Mouse (Mus musculus) monocyte, adult 5-6 weeks (primary cell): ENCODE data around the gene Slc13a5. TPM values are rescaled to one million over a fixed set of nuclear protein-coding genes. Genes with fewer than 3 reads are reported as not detected.

Experiments
- ATAC-seq: fragments of 153-309, 156-312 bp; replicated peaks from 2 replicates; pipeline ENCODE4 v1.8.0; 2017; ENCODE audit warnings: mild to moderate bottlenecking; ENCODE audit not compliant: low TSS enrichment, insufficient number of reproducible peaks, severe bottlenecking, poor library complexity, low FRiP score
- total RNA-seq: library from RNA; stranded (forward); fragments of 200-1000, 200-491, 200-594 nt; gene quantifications from 3 replicates; pipeline ENCODE4 v1.2.3, GENCODE M21; 2017

The Slc13a5 gene
- total RNA-seq, 1 experiment from 2014 or later: not detected

DNA sequence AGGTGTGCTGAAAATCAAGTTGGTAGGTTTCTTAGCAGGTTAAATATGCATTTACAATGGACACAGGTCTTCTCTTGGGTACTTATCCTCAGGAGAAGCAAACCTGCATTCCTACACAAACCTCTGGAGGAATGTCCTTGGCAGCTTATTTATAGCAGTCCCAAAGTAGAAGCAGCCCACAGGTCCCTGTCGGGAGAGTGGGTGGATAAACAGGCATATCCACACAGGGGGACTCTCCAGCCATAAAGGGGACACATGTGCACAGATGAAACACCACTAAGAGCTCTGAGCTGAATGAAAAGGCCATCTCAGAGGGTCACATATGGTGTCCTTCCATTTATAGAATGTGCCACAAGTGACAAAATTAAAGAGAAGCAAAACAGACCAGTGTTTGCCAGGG, 4.7 kb upstream of the Slc13a5 start:
- ATAC-seq: no peak

DNA sequence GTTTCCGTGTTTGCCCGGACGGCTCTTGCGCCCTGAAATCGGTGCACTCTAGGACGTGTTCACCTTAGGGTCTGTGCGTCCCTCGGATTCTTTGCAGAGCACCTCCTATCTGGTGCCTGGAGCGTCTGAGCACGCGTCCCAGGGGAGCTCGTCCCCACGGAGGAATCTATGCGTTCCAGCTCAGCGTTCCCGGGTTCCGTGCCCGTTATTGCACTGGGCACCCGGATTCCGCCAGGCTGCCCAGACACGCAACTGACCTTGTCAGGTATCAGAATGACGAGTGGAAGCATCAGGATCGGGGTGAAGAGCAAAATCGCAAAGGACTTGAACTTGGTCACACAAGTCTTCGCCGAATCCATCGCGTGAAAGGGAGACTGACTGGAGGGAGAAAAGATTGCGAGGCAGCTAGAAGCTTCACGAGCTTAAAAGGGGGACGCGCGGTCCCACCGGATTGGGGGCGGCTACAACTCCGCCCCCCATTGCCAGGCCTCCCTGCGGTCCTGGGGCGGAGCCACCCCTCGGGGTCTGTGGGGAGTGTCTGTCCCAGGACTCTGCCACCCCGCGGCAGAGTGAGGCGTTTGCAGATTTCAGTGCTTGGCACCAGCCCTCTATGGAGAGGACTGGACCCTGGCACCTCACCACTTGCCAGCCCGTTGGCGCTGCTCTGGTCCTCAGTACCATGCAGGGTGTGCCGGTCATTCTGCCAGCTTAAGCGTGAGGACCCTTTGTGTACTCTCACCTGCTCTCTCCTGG, 639 bp downstream of the Slc13a5 start:
- ATAC-seq: no peak

DNA sequence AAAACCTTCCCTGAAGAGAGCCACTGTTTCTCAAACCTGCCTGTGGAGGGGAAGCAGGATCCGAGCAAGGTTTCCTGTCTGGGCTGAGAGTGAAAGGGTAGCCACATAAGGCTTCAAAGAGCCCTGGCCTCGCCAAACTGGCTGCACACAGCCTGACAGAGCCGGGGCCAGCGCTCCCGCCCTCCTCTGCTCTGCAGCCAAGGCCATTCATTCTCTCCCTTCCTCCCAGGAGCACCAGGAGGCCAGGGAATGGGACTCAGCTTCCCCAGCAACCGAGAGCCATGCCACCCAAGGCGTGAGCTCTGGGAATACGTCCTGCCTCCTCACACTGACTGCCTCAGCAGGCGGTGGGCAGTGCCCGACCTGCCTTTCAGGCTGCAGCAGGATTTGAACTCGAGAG, 1.5 kb downstream of the Slc13a5 start:
- ATAC-seq: no peak

DNA sequence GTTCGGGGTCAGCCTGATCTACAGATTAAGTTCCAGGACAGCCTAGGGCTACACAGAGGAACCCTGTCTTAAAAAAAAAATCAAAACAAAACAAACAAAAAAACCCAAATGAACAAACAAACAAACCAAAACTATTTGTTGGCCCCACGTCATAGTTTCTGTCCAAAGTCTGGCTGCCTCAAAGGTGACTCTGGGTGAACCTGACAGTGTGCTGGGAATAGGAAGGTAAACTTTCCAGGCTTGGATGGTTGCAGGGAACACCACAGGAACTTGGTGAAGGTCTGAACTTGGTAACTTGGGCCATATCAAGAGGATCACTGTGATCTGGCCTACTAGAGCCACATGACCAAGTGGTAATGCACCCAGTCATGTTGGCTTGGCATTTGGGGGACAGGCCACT, 10.6 kb downstream of the Slc13a5 start:
- no peak for ATAC-seq

DNA sequence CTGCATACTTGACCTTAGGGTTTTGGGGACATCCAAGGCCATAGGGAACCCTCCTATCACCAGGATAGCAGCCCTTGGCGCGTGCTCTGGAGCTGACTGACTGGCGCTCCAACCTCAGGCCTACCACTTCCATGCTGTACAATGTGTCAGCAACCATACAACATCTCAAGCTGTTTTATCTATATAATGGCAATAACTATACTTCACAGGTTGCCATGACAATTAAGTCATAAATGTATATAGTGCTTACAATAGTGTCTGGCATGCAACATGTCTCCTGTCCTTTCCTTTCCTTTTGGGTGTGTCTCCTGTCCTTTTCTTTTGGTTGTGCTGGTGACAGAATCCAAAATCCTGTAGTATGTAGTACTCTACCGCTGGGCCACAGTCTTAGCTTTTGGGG, 11.4 kb downstream of the Slc13a5 start:
- no peak for ATAC-seq

DNA sequence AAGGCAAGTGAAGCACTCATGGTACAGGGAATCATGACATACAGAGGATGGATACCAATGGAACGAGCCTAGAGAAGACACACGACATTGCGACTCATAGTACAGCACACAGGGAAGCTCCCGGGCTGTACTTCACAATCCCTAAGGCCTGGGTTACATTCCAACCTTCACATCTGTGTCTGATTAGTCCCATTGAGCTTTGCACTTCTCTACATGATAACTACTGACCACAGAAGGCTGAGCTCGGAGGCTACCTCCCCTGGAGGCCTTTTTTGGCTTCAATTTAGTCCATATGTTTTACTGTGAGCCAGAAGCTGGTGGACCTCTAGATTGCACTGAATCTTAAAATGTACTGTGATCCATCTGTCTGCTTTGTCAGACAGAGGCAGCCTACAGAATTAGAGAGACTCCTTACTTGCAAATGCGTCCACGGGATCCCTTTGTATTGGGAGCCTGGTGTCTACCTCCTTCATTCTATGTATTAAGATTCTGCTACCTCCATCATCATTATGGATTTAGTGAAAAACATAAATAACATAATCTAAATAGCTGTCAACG, 21.7 kb downstream of the Slc13a5 start:
- no peak for ATAC-seq

DNA sequence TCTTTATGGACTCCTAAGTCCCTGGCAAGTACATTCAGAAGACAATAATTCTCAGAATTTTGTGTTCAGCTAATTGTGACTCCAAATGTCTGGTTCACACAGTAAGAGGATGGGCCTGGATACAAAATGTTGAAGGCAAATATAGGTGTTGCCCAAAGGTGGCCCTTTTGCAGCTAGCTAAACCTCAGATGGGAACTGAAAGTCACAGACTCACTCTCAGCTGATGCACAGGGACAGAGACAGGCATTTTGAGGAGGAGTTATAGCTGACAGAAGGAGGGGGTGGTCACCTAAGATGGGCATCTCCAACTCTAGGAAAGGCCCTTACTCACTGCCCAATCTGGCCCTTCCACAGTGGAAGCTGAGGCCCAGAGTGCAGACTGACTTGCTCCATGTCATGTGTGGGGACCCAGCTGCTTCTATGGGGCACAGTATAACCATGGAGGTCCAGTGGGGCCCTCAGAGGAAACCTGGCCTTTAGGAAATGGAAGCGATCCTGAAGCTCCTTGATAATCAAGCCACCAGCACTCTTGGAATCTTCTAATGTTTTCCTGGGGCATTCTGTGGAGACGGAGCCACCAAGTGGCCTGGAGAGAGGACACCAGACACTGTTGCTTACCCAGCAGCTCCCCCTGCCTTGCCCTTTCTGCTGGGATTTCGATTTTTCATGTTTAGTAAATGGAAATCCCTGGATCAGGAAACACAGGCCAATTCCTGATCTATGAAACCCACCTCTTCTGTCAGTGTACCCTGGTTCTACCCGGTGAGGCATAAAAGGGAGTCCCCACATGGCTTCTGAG, 26.8 kb downstream of the Slc13a5 start:
- no peak for ATAC-seq

DNA sequence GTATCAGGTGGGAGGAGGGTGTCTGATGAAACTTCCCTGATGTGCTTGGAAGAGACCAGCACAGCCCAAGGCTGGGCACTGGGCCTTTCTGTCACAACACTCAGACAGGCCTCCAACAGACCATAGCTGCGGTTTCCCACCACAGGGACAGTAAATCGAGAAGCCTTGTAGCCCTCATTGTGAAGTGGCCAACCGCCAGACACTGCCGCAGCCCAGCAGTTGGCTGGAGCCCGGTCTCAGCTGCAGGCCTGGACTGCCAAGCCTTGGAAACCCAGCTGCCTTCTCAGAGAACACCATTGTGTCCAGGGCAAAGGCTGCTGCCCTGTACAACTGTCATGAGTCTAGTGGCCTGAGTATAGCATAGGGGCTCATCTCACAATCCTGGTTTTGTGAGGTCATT, 33.0 kb downstream of the Slc13a5 start:
- no peak for ATAC-seq

DNA sequence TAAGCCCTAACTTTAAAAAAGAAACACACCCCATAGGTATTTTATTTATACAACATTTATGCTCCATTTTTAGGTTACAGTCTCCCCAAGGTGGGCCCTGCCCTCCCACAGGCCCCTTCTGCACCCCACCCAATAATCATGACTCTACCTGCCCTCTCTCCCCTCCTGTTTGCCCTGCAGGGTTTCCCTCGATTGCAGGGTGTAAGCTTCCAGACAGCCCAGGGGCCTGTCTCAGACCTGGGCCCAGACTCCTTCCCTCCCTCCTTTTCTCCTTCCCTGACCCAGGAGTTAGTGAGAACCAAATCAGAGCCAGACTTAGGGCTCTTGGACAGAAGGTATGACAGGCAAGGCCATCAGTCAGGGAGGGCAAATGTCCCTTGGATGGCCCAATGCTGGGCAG, 34.0 kb downstream of the Slc13a5 start:
- no peak for ATAC-seq

DNA sequence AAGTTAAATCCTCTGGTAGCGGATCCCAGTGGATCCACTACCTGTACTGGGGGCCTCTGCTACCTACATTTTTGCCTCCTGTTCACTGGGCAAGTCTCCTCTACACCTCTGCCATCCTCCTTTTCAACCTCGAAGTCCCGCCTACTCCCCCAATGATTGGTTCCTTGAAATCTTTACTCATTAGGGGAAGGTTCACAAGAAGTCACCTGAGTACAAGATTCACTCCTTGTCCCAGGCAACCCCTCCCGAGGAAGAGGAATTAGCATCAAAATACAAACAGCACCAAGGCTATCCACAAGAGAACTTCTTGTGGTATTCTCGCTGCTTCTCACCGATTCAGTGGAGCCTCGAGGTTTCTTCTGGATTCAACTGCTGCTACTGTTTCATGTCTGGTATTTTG, 35.0 kb downstream of the Slc13a5 start:
- ATAC-seq: no peak

DNA sequence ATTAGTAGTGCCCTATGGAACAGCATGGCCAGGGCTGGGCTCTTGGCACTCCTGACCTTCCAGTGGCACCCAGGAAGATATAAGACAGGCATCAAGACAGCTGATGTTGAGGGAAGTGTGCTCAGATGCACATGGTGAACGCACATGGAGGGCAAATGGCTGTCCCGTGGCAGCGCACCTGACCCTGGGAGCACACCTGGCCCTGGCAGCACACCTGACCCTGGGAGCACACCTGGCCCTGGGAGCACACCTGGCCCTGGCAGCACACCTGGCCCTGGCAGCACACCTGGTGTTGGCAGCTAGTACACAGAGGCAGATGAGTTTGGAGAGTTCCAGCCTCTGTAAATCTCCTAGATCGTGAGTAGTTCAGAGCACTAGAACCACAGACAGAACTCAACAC, 38.5 kb downstream of the Slc13a5 start:
- no peak for ATAC-seq

DNA sequence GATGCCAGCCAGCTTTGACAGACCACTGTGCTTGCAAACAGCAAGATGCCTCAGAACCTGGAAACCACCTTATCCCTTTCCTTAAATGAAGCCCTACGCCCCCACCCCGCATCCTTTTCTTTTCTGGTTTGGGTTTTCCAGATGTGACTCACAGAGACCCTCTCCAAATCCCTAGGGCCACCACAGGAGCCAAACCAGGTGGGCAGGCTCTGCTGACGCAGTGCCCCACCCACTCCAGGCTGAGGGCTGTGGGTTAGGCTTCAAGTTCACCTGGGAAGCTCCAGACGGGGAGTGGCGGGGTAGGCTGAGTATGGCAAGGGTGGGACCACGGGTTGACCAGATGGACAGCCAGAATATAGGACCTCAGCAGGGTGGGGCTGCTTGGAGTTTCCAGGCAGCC, 40.1 kb downstream of the Slc13a5 start:
- no peak for ATAC-seq

DNA sequence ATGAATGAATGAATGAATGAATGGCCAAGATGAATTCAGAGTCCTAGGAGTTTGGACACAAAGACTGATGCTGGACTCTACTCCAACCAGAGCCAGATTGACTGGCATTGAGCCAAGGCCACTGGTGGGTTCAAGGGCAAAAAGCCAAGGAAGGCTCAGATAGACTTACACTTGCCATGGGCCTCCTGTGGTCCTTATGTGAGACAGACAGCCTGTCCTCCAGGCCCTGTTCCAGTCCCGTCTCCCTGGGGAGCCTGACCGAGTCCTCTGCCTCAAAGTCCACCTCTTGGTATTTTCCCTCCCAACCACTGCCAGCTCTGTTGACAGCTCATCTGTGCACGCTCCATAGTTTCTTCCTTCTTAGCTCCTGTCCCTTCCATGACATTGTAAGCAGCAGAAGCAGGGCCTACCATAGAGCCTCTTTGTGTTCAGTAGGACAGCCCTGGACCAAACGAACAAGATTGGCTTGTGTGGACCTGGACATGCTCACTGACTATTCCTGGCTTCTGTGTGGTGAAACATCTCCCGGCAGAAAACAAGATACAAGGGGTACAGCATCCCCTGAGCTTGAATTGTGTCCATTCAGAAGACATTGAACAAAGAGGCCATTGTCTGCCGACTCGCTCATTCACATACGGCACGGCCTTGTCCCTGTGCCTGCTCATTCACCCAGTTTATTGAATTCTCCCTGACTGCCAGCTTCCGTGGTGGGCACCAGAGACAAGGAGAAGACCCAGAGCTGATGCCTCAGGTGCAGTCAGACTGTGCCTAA, 40.8 kb downstream of the Slc13a5 start:
- ATAC-seq: no peak

DNA sequence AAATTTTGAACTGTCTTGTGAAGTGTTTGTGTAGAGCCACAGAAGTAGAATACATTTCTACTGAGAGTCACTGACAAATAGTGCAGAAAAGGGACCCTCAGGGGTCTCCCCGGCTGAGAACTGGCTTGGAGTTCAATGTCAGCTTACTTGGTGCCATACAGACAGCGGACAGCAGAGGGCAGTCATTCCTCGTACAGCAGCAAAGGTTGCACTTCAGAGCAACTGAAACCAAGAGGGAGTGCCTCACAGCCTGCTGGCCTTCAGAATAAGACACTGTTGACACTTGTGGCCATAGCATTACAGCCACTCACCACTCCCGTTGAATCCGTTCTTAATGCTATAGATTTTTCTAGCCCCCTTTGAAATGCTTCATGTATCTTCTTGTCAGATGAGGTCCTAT, 42.2 kb downstream of the Slc13a5 start:
- ATAC-seq: peak; percentile 73; the same call in 1 of the 2 replicates

DNA sequence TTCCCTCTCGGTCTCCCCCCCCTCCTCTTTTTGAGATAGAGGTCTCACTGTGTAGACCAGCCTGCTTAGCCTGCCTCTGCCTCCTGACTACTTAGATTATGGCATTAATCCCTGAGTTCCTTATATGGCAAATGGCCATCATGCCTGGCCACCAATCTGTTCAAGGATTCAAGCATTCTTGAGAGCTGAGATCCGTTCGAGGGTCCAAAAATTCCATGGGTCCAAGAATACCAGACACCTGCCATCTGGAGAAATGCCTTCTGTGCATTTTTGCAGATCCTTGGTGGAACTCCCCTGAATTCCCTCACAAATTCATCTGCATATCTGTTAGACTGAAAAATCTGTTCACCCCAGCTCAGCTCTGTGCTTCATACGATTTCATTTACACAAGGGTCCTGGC, 43.6 kb downstream of the Slc13a5 start:
- ATAC-seq: no peak

DNA sequence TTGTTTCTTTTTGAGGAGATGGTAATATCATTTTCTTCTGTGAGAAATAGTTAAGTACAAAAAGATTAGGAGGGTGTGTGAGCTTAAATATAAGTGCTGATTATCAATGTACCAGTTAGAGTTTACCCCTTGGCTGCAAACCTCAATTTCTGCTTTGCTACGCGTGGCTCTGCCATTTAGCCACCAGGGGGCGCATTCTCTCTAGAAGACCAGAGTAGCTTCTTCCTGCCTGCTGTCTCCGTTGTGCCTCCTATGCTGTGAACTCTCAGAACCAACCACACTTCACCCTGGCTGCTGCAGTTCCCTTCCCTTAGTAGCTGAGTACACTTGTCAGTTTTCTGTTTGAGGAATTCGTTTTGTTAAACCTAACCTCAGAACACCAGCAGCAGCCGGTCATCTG, 45.7 kb downstream of the Slc13a5 start:
- ATAC-seq: peak; percentile 77

DNA sequence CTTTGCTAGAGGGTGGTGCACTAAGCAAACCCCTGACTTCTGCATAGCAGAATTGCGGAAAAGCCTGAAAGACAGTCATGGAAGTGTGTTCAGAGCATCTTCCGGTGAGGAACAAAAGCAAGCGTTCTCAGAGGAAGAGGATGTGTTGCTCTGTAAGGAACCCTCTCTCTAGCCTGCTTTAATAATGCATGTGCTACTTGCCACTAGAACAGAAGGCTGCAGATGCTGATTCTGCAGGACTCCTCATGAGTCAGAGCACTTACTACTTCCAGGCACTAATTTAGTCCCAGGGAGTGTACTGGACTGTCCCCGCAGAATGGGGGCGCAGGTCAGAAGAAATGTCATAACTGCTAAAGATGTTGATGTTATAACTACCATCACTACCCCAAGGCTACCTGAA, 49.9 kb downstream of the Slc13a5 start:
- no peak for ATAC-seq

DNA sequence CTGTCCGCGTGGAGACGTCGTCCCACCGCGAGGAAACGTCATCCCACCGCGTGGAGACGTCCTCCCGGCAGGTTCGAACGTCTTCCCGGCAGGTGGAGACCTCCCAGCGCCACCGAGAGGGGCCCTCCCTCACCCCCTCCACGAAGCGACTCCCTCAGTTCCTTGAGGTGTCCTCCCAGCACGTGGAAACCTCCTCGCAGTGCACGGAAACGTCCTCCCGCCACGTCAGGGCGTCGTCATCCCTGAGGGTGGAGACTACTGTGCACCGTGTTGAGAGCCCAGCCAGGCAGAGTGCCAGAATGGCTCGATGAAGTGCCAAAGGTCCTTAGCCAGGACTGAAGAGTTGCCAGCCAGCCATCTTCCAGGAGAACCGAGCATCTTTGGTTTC, 51.6 kb downstream of the Slc13a5 start, which contains the start of gene Med31:
Med31 (minus strand) TSS at position 183 of the 388 bp plus-strand sequence.
- ATAC-seq: peak; percentile 48
